Mouse (Mus musculus): ENCODE data around the gene Pitpna. TPM values are rescaled to one million over a fixed set of nuclear protein-coding genes. Genes with fewer than 3 reads are reported as not detected.

Gene Pitpna
- polyA plus RNA-seq, 1 experiment from 2014 or later: 82.4 TPM

DNA sequence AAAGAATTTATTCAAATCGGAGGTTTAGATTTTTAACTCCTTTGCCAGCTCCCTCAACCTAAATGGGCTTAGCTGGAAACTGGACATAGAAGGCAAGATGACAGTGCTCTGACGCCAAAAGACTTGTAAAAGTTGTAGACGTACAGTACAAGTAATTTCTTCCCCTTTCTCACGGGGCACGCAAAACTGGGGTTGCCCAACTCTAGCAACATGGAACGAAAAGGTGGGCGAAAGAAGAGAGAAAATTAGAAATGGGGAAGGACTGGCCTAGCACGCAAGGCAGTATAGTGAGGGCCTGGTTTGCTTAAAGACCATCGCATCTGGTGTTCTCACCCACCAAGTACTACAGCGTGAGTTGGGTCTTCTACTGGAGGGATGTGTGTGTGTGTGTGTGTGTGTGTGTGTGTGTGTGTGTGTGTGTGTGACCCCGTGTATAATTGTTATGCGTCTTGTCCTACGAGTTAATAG lies 63.1 kb downstream of the Pitpna start:
- 45% methylated on average over 13 of the region's 13 CpGs for WGBS
- Histone ChIP-seq H3K4me3 (replicated peaks) (peak overlapping the region; percentile 75), H3K9me3 (no peaks in the 10 kb centered on the region), H3K4me1 (peaks cover 39% of the 10 kb centered on the region), H3K9ac (peak overlapping the region; percentile 72; the same call in 1 of the 2 replicates), H3K4me2 (peak overlapping the region; percentile 90), H3K36me3 (no peaks in the 10 kb centered on the region), H3K27ac (peak overlapping the region; percentile 95), H3K27me3 (replicated peaks) (no peaks in the 10 kb centered on the region)
- ATAC-seq (ENCODE audit: insufficient read depth, low FRiP score, low read depth): no peak

DNA sequence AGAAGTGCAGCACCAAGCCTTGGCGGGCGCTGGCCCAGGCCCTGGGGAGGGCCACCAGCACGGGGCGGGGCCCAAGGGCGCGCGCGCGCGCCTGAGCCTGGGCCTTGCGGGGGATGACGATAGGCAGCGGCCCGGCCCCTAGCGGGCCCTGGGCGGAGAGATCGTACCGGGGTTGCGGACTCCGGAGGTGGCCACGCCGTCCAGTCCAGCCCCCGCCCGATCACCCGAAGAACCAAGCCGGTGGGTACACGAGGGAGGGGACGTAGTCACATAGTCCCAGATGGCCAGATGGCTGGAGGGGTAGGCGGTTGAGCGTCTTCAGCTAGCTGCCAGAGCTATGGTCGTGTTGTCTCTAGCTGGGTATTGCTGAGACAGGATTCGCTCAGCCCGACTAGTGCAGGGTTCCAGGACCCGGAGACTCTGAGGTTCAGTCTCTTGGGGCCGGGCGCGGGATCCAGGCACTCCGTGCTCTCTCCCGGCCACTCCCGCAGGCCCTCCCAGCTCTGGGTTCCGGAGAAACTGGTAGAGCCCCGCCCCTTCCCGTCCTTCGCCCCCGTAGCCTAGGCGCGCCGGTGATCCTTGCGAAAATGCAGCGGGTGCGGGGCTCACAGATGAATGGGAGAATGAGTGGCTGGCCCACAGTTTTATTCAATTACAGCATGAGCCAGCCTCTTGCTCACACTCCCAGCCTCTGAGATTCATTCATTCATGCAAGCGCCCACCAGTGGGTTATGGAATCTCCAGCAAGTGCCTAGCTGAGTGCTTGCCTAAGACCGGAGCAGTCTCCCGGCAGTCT lies 63.7 kb downstream of the Pitpna start:
- no peaks in the 10 kb centered on the region for H3K9me3 ChIP-seq
- H3K27ac ChIP-seq: peak overlapping the region; percentile 95
- peak overlapping the region; percentile 72 for H3K9ac ChIP-seq
- H3K36me3 ChIP-seq: no peaks in the 10 kb centered on the region
- H3K4me3 ChIP-seq (replicated peaks): peak overlapping the region; percentile 75
- peak overlapping the region; percentile 90 for H3K4me2 ChIP-seq
- WGBS: under 1% methylated on average over 54 of the region's 54 CpGs
- peak; percentile 76 for ATAC-seq (ENCODE audit: insufficient read depth, low FRiP score, low read depth)
- no peaks in the 10 kb centered on the region for H3K27me3 ChIP-seq (replicated peaks)
- H3K4me1 ChIP-seq: peaks cover 41% of the 10 kb centered on the region

DNA sequence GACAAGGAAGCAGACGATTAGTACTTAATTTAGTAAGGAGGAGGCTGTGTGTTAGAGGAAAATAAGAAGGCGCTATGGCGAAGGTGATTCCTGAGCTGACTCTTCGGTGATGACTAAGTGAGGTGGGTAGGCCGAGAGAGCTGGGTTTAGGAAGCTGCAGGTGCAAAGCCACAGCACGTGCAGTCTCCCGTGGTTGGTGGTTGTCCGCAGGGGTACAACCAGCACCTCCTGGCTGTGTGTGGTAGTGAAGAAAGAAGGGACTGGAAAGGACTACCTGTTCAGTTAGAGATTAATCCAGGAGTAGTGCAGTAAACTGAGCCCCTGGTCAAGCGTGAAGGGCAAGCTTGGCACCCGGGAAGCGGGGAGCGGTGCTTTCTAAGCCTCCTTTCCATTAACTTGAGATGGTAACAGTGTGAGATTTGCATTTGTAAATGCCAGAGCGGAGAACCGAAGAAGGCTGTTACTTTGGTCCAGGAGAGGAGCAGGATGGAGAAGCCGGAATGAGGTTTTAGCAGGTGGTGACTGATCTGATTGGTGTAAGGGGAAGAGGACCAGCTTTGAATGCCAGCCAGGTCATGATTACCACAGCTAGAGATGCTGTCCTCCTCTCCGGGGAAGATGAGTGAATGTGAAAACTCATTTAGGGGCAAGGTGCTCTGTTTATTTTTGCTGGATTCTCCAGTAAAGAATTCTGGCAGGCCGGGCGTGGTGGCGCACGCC lies 64.5 kb downstream of the Pitpna start:
- Histone ChIP-seq H3K27me3 (replicated peaks) (no peaks in the 10 kb centered on the region), H3K4me1 (peaks cover 48% of the 10 kb centered on the region), H3K27ac (peak overlapping the region; percentile 95), H3K4me2 (peak overlapping the region; percentile 90), H3K9ac (peak overlapping the region; percentile 72; the same call in 1 of the 2 replicates), H3K9me3 (no peaks in the 10 kb centered on the region), H3K4me3 (replicated peaks) (peak overlapping the region; percentile 75), H3K36me3 (no peaks in the 10 kb centered on the region)
- 28% methylated on average over 20 of the region's 20 CpGs for WGBS
- no peak for ATAC-seq (ENCODE audit: insufficient read depth, low FRiP score, low read depth)

DNA sequence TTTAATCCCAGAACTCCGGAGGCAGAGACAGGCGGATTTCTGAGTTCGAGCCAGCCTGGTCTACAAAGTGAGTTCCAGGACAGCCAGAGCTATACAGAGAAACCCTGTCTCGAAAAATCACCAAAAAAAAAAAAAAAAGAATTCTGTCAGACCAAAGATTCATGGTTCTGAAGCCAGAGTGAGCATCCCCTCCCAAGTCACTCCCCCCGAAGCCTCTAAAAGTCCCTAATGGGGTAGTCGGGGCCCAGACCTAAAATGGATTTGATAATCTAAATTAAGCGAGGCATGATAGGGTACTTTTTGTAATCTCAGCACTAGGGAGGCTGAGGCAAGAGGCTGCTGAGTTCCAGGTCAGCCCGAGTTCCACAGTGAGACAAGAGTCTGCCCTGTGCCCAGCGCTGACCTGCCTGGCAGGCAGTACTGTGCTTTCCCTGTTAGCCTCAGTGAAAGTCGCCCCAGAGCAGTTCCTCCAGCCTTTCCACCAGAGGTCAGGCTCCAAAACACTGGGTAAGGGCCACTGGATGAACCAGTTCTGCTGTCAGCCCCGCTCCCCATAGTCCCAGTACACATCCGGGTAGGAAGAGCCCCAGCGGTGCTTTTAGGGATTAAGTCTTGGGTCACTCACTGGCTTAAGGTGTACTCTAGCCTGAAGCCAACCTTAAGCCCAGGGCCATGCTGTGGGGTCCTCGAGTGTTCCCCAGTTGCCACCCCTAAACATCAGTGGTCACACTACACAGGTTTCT lies 65.2 kb downstream of the Pitpna start:
- H3K4me1 ChIP-seq: peaks cover 50% of the 10 kb centered on the region
- peak overlapping the region; percentile 49; the same call in 1 of the 2 replicates for H3K9ac ChIP-seq
- peak overlapping the region; percentile 75 for H3K4me3 ChIP-seq (replicated peaks)
- no peaks in the 10 kb centered on the region for H3K9me3 ChIP-seq
- H3K36me3 ChIP-seq: no peaks in the 10 kb centered on the region
- 35% methylated on average over 14 of the region's 14 CpGs for WGBS
- H3K27ac ChIP-seq: peak overlapping the region; percentile 91
- H3K4me2 ChIP-seq: peak overlapping the region; percentile 90
- no peaks in the 10 kb centered on the region for H3K27me3 ChIP-seq (replicated peaks)
- no peak for ATAC-seq (ENCODE audit: insufficient read depth, low FRiP score, low read depth)

DNA sequence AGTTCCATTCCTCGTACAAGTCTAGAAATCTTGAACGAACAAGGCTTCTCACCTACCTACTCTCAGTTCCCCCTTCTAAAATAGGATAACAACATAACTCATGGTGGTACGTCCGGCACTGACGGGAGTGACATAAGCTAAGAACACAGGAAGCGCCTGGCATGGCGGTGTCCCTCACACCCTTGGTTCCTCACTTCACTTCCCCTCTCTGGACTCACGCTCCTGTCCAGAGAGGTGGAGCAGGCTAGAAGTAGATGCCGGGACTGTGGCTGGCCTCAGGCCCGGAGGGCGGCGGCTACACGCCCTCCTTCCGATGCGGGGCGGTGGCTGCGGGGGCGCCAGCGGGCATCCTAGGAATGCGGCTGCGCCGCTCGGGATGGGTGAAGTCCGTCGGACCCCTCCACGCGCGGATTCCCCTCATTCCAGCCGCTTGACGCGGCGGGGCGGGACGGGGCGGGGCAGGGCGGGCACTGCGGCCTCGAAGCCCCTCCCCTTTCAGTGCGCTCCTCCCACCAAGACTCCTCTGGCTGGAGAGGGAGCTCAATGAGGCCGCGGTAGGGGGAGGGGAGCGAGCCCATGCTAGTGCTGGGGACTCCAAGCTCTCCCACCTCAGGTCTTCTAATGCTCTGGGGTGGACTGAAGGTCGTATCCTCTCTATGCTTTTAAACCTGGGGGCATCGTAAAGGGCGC lies 66.0 kb downstream of the Pitpna start:
- H3K4me2 ChIP-seq: peak overlapping the region; percentile 90
- H3K4me1 ChIP-seq: peaks cover 43% of the 10 kb centered on the region
- no peaks in the 10 kb centered on the region for H3K36me3 ChIP-seq
- H3K4me3 ChIP-seq (replicated peaks): peak overlapping the region; percentile 61
- H3K27ac ChIP-seq: peak overlapping the region; percentile 91
- no peaks in the 10 kb centered on the region for H3K27me3 ChIP-seq (replicated peaks)
- peak; percentile 54 for ATAC-seq (ENCODE audit: insufficient read depth, low FRiP score, low read depth)
- no peaks in the 10 kb centered on the region for H3K9me3 ChIP-seq
- peak overlapping the region; percentile 49 for H3K9ac ChIP-seq
- 2% methylated on average over 44 of the region's 45 CpGs for WGBS

DNA sequence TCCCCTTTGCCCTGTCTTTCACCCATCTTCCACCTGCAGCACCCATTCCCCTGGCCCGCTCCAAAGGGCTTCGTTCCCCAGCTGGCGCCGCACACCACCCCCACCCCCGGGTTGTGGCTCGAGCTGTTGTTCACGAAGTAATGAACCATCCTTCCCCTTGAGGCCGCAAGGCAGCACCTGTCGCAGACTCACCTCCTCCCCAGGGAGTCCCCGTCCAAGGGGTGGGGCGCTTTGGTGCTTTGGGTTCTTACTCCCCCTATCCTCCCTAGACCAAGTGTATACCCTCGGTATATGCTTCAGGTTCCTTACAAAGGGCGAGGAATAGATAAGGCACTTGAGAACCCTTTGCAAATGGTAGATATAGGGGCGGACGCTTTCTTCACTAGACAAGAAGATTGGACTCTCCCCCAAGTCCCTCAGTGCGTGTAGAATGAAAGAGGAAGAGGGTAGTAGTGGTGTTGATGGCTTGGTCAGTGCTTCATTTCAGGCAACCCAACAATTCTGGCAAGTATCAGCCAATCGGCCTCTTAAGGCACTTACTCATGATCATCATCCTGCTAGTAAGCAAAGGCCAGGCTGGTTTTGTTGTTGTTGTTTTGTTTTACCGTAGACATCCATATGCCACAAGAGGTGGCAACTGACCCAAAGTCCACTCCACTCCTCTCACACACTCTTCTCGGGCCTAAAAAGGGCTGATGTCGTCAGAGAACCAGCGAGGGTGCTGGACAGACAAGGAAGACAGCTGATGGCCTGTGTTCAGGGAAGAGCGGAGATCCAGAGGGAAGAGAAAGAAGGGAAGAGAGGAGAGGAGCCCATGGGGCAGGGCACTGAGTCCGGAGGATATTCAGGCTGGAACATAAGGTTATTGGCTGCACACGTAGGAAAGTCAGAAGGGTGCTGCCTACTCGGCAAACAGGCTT lies 66.8 kb downstream of the Pitpna start:
- peak; percentile 5; the same call in 1 of the 2 replicates for ATAC-seq (ENCODE audit: insufficient read depth, low FRiP score, low read depth)
- Histone ChIP-seq H3K4me3 (replicated peaks) (peak overlapping the region; percentile 65), H3K9ac (no peak overlapping the region), H3K27ac (peak overlapping the region; percentile 91), H3K36me3 (peaks cover 4% of the 10 kb centered on the region), H3K4me1 (peaks cover 40% of the 10 kb centered on the region), H3K9me3 (no peaks in the 10 kb centered on the region), H3K27me3 (replicated peaks) (no peaks in the 10 kb centered on the region), H3K4me2 (peak overlapping the region; percentile 90)
- WGBS: 46% methylated on average over 25 of the region's 25 CpGs

DNA sequence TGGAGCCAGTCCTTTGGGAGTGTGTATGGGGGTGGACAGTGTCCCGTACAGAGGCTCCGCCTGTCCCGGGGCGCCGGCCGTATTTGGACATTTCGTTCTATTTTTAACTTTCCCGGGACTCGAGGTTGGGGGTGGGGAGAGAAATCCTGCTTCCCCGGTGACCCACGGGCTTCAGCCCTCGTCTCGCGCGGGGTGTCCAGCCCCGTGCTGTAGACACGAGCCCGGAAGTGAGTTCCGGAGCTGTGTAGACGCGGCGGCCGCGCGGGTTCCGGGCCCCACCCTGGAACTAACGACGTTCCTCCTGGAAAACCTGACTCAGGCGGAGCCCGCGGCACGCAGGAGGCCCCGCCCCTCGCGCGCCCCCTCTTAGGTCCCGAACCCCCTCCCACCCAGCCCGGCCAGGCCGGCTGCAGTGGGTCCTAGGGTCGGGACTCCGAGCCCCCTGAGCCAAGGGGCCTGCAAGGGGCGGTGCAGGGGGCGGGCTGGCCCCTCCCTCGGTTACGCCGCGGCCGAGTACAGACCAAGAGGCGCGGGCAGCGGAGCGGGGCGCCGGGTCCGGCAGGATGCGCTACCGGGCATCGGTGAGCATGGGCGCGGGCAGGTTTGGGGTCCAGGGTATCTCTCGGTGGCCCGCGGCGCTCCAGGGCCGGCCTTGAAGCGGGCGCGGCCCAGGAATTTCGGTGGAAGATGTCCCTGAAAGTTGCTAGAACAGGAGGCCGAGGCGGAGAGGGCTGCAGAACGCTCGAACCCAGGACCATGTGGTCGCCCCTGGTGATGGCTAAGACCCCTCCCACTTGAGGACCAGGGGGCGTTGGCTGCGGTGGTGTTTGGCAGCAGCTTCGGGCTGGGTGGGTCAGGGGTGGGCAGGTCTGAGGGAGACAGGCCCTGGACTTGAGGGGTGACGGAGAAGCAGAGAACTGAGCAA lies 68.0 kb downstream of the Pitpna start:
- peak overlapping the region; percentile 64 for H3K9ac ChIP-seq
- H3K27me3 ChIP-seq (replicated peaks): no peaks in the 10 kb centered on the region
- H3K4me3 ChIP-seq (replicated peaks): peak overlapping the region; percentile 65
- ATAC-seq (ENCODE audit: insufficient read depth, low FRiP score, low read depth): peak; percentile 32
- WGBS: under 1% methylated on average over 76 of the region's 78 CpGs
- H3K4me2 ChIP-seq: peak overlapping the region; percentile 90
- H3K4me1 ChIP-seq: peaks cover 40% of the 10 kb centered on the region
- H3K27ac ChIP-seq: peak overlapping the region; percentile 91
- peaks cover 14% of the 10 kb centered on the region for H3K36me3 ChIP-seq
- H3K9me3 ChIP-seq: no peaks in the 10 kb centered on the region

DNA sequence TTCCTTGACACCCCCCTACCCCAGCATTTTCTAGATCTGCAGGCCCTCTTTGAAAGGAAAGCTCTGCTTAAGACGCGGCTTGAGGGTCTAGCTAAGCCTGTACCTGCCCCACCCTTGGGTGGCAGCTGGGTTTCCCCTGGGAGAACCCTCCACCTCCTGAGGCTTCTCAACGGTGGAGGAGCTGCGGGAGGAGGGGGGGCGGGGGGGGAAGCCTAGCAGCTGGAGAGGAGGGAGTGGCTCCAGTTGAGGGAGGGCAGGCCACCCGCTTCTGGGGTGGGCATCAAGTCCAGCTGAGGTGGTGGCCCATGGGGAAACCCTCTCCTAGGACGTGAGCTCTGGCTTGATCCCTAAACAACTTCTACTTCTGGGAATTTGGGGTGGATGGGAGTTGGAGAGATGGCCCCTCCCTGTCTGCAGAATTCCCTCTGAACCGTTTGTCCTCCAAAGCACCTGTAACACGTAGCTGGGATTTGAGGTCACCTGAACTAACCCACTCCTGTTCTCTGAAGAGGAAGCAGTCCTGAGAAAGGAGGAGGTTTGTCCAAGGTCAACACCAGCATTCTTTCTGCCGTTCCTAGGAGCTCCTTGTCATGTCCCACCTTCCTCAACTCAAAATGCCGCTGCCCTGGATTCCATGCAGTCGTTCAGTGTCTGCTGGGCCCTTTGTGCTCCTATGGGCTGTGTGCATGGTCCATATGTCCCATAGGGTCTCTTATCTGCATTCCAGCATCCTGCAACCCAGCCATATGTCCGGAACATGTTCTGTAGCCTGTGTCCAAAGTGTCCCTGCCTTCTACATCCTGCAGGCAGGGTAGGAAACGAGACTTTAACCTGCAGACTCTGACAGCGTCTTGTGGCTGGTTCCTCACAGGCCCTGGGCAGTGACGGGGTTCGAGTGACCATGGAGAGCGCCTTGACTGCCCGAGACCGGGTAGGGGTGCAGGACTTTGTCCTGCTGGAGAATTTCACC lies 69.0 kb downstream of the Pitpna start:
- peak overlapping the region; percentile 65 for H3K4me3 ChIP-seq (replicated peaks)
- H3K27me3 ChIP-seq (replicated peaks): no peaks in the 10 kb centered on the region
- H3K27ac ChIP-seq: peak overlapping the region; percentile 91; the same call in 1 of the 2 replicates
- H3K4me2 ChIP-seq: peak overlapping the region; percentile 90
- H3K4me1 ChIP-seq: peaks cover 40% of the 10 kb centered on the region
- WGBS: 52% methylated on average over 19 of the region's 20 CpGs
- peaks cover 25% of the 10 kb centered on the region for H3K36me3 ChIP-seq
- H3K9ac ChIP-seq: peak overlapping the region; percentile 64; the same call in 1 of the 2 replicates
- no peak for ATAC-seq (ENCODE audit: insufficient read depth, low FRiP score, low read depth)
- H3K9me3 ChIP-seq: no peaks in the 10 kb centered on the region

DNA sequence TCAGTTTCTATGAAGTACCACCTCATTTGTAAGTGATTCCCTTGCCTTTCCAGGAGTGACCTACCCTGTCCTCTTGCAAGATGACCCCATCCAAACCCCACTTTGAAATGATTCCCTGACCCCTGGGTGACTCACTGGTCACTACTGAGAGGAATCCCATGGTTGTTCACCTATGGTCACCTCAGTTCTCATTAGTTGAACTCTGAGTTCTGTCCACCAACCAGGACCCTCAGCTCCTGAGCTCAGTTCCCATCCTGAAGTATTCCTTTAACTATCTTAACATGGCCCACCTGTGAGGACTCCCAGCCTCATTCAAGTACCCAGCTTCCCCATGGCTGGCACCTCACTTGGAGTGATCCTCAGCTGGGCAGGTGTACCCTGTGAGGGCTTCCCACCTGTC lies 69.9 kb downstream of the Pitpna start:
- H3K27ac ChIP-seq: no peak overlapping the region
- H3K36me3 ChIP-seq: peaks cover 33% of the 10 kb centered on the region
- H3K4me1 ChIP-seq: peaks cover 33% of the 10 kb centered on the region
- H3K4me3 ChIP-seq (replicated peaks): no peak overlapping the region
- no peaks in the 10 kb centered on the region for H3K27me3 ChIP-seq (replicated peaks)
- no peak for ATAC-seq (ENCODE audit: insufficient read depth, low FRiP score, low read depth)
- H3K9me3 ChIP-seq: no peaks in the 10 kb centered on the region
- no peak overlapping the region for H3K9ac ChIP-seq
- H3K4me2 ChIP-seq: no peak overlapping the region

All from stomach, embryonic 15.5 days (tissue).